Mouse (Mus musculus) bone marrow, adult 2 months (tissue): ENCODE data around the gene Phf23.

Experiments
- CTCF ChIP-seq: fragments of 200-500 bp; IDR thresholded peaks from 2 replicates; pipeline ENCODE4 v1.5.1; 2011; ENCODE audit warnings: low read length, control low read depth; ENCODE audit not compliant: control insufficient read depth, insufficient read depth
- POLR2A ChIP-seq: fragments of 200-500 bp; IDR thresholded peaks from 2 replicates; pipeline ENCODE4 v1.6.1; 2011; ENCODE audit warnings: low read depth, mild to moderate bottlenecking, control low read depth, low read length, borderline replicate concordance; ENCODE audit not compliant: control insufficient read depth

DNA sequence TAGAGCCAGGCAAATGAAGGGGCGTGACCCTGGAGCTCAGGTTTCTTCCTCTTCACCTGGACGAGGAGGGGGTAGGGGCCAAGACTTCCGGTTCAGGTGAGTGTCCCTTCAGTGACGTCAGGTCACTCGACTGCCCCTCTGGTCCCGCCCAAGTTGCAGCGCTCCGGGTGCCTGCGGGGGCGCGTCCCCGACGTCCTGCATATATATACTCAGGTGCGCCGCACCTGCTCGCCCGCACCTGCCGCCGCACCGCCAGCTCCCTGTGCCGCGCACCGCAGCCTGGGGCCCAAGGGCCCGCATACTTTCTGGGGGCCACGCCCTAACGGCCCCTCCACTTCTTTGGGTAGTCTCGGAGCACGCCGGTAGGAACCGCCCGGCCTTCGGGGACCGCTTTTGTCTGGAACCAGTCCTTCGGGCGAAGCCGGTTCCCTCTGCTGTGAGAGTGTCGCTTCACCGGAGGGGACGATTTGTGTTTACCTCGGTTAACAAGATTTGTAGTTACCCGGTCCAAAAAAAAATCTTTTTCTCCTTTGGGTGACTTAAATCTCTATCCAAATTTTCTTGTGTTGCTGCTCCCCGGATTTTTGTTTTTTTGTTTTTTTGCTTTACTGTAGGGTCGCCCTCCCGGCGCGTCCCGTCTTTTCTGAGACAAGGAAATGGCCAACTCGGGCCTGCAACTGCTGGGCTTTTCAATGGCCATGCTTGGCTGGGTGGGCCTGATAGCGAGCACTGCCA, 30.1 kb upstream of the Phf23 start:
- TF ChIP-seq CTCF (no peak), POLR2A (no peak)
